Mouse (Mus musculus) lung, postnatal 4 days (tissue): ENCODE measurements around the gene Klhl3.

Experiments used
- DNase-seq, 2 experiments: peaks; one replicate each; pipeline ENCODE4 v3.0.0; 2021

Gene Klhl3

GRCm38 (mm10) chr13:58020428-58020827 lies 93.0 kb downstream of the Klhl3 start:
- DNase-seq, result no peak

- no peak for DNase-seq
These were observed 96.1 kb downstream of the Klhl3 start for GRCm38 (mm10) chr13:58017298-58017697.

GRCm38 (mm10) chr13:58012067-58012925 lies 101.1 kb downstream of the Klhl3 start:
- peak; percentile 64 to 73 for DNase-seq

DNA sequence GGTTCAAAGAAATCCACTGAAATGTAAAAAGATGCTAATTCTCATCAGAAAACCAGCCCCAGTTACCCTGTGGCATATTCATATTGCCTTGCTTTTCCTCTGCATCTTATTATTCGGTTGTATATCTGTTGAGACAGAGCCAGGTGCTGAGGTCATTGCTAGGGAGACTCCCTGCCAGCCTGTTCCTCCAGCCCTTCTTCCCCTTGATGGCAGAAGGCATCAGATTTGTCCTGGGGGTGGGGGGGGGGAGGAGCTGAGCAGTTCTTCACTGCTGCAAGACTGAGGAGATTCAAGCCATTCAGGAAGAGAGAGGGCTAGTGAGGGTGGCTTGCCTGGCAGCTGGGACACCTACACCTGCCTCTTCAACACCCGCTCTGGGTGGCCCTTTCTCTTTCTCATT lies 101.9 kb downstream of the Klhl3 start:
- no peak for DNase-seq

- no peak for DNase-seq
These were observed 103.0 kb downstream of the Klhl3 start for GRCm38 (mm10) chr13:58010416-58010815.

GRCm38 (mm10) chr13:58009275-58009674 lies 104.1 kb downstream of the Klhl3 start:
- no peak for DNase-seq

DNA sequence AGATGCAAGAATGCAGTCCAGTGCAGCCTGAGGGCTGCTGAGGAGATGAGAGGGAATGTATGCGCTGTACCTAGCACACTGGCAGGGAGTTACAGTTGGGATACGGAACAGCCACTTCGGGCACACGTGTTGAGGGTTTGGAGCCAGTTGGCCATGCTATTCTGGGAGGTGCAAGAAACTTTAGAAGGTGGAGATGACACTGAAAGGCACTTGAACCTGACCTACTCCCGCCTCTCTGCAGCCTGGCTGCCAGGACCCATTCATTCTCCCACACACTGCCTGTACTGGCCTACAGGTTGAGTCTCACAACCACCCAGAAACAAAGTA lies 105.4 kb downstream of the Klhl3 start:
- no peak for DNase-seq

DNA sequence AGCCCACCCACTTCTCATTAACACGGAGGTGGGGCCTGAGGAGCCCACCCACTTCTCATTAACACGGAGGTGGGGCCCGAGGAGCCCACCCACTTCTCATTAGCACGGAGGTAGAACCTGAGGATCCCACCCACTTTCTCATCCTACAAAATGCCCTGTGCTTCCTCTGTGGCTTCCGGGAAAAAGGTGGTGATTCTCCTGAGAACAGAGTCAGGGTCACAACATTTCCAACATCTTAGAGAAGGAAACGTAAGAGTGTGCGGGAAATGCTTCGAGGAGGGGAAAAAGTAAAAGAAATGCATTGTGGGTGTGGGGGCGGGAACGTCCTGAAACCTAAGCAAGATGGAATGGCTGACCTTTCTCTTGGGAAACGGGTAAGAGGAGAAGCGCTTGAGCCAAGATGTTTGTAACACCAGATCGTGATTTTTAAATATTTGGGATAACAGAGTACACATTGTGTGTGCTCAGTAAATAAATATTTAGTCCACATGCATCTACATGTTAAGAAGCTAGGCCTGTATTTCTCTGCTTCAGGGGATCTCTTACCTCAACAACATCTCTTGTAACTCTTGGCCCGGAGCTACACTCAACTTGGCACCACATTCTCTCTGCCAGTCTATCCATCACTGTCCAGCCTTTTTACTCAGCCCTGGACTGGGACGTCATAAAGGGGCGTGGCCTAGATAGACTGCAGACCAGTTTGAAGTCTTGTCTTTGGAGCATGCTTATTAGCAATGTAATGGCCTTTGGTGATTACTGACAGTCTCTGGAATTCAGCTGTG lies 105.9 kb downstream of the Klhl3 start:
- peak; percentile 56 to 74 for DNase-seq

GRCm38 (mm10) chr13:58001792-58002191 lies 111.6 kb downstream of the Klhl3 start:
- DNase-seq, result no peak

GRCm38 (mm10) chr13:57996536-57996935 lies 116.9 kb downstream of the Klhl3 start:
- no peak for DNase-seq

- no peak for DNase-seq
These were observed 117.5 kb downstream of the Klhl3 start for GRCm38 (mm10) chr13:57995864-57996263.

DNA sequence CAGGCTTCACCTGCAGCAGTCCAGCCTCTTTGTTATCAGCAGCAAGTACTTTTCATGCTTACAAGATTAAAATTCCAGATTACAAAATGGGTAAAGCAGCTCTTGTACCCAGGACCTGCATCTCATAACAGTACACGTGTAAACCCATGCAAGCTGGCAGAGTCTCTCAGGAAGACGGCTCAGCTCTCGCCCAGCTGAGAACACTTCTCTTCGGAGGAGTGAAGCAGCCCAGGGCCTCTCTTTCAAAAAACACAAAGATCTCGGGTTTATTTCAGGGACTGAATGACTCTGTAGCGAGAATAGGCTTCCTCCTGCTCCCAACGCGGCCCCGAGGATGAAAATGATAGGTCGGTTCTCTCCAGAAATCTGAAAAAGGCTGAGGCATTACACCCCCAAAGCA lies 128.8 kb downstream of the Klhl3 start:
- no peak for DNase-seq

- no peak for DNase-seq
These were observed 129.2 kb downstream of the Klhl3 start for GRCm38 (mm10) chr13:57984163-57984562.

- DNase-seq, result peak; percentile 16 to 56
These were observed 130.1 kb downstream of the Klhl3 start for GRCm38 (mm10) chr13:57983330-57983729.

DNA sequence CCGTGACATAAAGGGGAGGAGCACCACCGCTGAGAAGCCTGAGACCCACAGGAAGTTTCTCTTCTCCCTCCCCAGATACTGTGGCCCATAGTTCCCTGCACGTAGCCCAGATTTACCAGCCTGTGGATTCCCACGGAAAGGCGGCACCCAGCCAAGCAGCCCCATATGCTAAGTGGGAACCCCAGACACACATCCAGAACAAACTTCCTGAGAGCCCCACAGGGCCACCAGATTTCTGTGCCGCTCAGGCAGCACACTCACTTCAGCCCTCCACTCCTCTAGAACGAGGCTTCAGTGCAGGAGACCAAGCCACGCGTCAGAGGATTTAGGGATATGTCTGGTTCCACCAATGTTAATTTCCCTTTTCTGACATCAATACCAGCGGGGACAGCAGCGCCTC lies 130.5 kb downstream of the Klhl3 start:
- no peak for DNase-seq

GRCm38 (mm10) chr13:57980679-57981078 lies 132.7 kb downstream of the Klhl3 start:
- DNase-seq, result no peak

DNA sequence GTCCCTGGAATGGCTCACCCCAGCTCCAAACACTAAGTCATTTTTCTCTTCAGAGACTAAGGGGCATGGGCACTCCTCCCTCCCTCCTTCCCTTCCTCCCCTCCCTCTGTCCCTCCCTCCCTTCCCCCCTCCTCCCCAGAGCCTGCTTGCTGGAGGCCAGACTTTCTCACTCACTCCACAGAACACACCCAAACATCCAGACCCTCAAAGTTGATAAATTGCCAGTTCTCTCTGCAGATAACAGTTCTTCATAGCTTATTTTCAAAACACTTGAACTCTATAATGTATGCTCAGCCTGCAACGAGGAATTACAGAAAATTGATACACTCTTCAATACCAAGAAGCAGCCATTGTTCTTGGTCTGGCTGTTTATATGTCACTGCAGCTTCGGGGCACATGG lies 133.3 kb downstream of the Klhl3 start:
- no peak for DNase-seq

DNA sequence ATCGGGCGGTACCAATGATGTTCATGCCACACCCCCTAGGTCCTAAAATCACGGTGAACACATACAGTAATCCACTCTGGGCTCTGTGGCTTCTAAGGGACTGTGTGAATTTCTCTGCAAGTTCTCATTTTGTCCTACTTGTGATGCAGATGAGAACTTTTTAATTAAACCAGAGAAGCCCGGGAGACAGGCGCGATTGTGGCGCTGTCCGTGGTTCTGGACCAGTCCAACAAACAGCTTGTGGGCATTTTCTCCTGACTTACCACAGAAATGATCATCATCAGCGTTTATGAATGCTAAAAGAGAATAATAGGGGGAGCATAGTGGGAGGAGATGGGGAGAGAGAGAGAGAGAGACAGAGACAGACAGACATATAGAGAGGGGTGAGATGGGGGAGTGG lies 134.5 kb downstream of the Klhl3 start:
- peak in 1 of 2 experiments; percentile 28 for DNase-seq

GRCm38 (mm10) chr13:57977721-57978120 lies 135.7 kb downstream of the Klhl3 start:
- no peak for DNase-seq

GRCm38 (mm10) chr13:57965658-57966057 lies 147.7 kb downstream of the Klhl3 start:
- DNase-seq, result no peak

- DNase-seq, result no peak
These were observed 153.1 kb downstream of the Klhl3 start for GRCm38 (mm10) chr13:57960254-57960653.

DNA sequence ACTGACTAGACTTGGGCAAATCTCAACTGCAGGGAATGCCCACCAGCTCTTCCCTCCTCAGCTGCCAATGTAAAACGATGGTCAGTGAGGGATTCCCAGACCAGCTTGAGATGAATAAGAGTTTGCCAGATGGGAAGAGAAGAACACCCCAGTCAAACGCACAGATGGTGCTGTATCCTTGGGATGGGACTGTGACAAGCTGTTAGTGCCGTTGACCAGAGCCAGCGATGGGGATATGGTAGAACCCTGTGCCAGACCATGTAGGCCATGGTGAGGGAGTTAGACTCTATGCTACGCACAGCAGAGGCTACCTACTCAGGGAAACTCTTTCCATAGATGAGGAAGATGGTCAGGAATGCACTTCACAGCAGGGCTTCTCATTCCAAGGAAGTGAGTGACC lies 153.6 kb downstream of the Klhl3 start:
- no peak for DNase-seq
